ENCODE assay signal across 8 mouse cellular contexts in the genomic region with DNA sequence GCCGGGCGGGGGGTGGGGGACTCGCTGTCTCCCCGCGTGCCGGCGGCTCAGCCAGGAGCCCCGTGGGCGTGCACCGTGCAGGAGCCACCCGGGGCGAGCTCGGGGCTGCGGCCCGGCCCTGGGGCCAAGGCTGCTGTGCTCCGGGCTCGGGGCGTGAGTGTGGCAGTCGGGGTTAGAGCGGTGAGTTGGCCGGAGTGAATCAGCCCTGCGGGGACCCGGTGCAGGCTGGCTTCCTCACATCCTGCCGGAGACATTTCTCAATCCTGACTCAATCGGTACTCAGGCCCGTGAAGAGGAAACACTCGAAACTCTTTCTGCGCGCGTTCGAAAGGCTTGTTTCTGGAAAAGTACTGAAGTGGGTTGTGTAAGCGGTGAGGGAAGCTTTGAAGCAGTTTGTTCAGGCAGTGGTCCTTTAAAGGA. TPM values are rescaled to one million over a fixed set of nuclear protein-coding genes. Genes with fewer than 3 reads are reported as not detected.
A peak's percentile ranks its signal among the peaks of the same experiment; 100 is the strongest.
DNase-seq lines count a peak whose midpoint lies in the region; ATAC-seq and TF ChIP-seq lines count a peak whose summit lies in the region.

No protein-coding gene starts in this region.

- no peak; the same call in 1 of the 2 replicates for ATAC-seq in heart, embryonic 13.5 days (ENCODE audit: extremely low read depth, insufficient number of reproducible peaks, low FRiP score, low TSS enrichment)
- peak; percentile 63 for ATAC-seq in forebrain, postnatal 0 days
- ATAC-seq in limb, embryonic 15.5 days (ENCODE audit: insufficient number of reproducible peaks, low FRiP score, low TSS enrichment, low read depth) = peak; percentile 40; the same call in 1 of the 2 replicates
- peak; percentile 78 for ATAC-seq in midbrain, embryonic 16.5 days

- no peaks in the 10 kb centered on the region for H3K36me3 ChIP-seq in heart, embryonic 13.5 days
- no peaks in the 10 kb centered on the region for H3K36me3 ChIP-seq in forebrain, postnatal 0 days (ENCODE audit: insufficient read depth)
- no peaks in the 10 kb centered on the region for H3K36me3 ChIP-seq in limb, embryonic 15.5 days
- no peaks in the 10 kb centered on the region for H3K36me3 ChIP-seq in midbrain, embryonic 16.5 days (ENCODE audit: control insufficient read depth, insufficient read depth, low read length)

- H3K9ac ChIP-seq in heart, embryonic 13.5 days = peak overlapping the region; percentile 93
- H3K9ac ChIP-seq in forebrain, postnatal 0 days = peak overlapping the region; percentile 85
- H3K9ac ChIP-seq in limb, embryonic 15.5 days = peak overlapping the region; percentile 85
- H3K9ac ChIP-seq in midbrain, embryonic 16.5 days (ENCODE audit: low read depth, low read length) = peak overlapping the region; percentile 96

- peak overlapping the region; percentile 76 for H3K27ac ChIP-seq in heart, embryonic 13.5 days (replicated peaks)
- H3K27ac ChIP-seq in forebrain, postnatal 0 days (ENCODE audit: low read depth, low read length) = peak overlapping the region; percentile 93
- H3K27ac ChIP-seq in limb, embryonic 15.5 days = peak overlapping the region; percentile 69
- peak overlapping the region; percentile 93 for H3K27ac ChIP-seq in midbrain, embryonic 16.5 days (ENCODE audit: low read length)

- H3K27me3 ChIP-seq in heart, embryonic 13.5 days (replicated peaks) = no peaks in the 10 kb centered on the region
- H3K27me3 ChIP-seq in forebrain, postnatal 0 days (ENCODE audit: insufficient read depth, low read length) = no peaks in the 10 kb centered on the region
- H3K27me3 ChIP-seq in limb, embryonic 15.5 days = peaks cover 4% of the 10 kb centered on the region; the same call in 1 of the 2 replicates
- no peaks in the 10 kb centered on the region; the same call in 1 of the 2 replicates for H3K27me3 ChIP-seq in midbrain, embryonic 16.5 days (ENCODE audit: control insufficient read depth, insufficient read depth, low read depth, low read length)

- DNase-seq in heart, postnatal 25 days (ENCODE audit: low spot score) = no peak
- peak; percentile 87 for DNase-seq in adrenal gland, adult 2 months
- DNase-seq in forebrain, postnatal 0 days = peak; percentile 42
- no peak for DNase-seq in ovary, adult 18-20 months (ENCODE audit: low spot score)
- no peak for DNase-seq in layer of hippocampus, postnatal 25 days (ENCODE audit: extremely low spot score in 1 of 2, low spot score in 1 of 2)

- peak overlapping the region; percentile 90 for H3K4me2 ChIP-seq in heart, embryonic 13.5 days
- peak overlapping the region; percentile 80 for H3K4me2 ChIP-seq in forebrain, postnatal 0 days (ENCODE audit: low read depth)
- peak overlapping the region; percentile 92 for H3K4me2 ChIP-seq in limb, embryonic 15.5 days
- H3K4me2 ChIP-seq in midbrain, embryonic 16.5 days (ENCODE audit: low read length) = peak overlapping the region; percentile 57

- peak overlapping the region; percentile 96 for H3K4me3 ChIP-seq in heart, embryonic 13.5 days
- peak overlapping the region; percentile 98 for H3K4me3 ChIP-seq in forebrain, postnatal 0 days (ENCODE audit: low read depth, low read length)
- peak overlapping the region; percentile 100 for H3K4me3 ChIP-seq in limb, embryonic 15.5 days
- peak overlapping the region; percentile 96 for H3K4me3 ChIP-seq in midbrain, embryonic 16.5 days (ENCODE audit: low read depth, low read length)

- H3K4me1 ChIP-seq in heart, embryonic 13.5 days = peaks cover 54% of the 10 kb centered on the region
- peaks cover 18% of the 10 kb centered on the region for H3K4me1 ChIP-seq in forebrain, postnatal 0 days (ENCODE audit: insufficient read depth)
- peaks cover 26% of the 10 kb centered on the region for H3K4me1 ChIP-seq in limb, embryonic 15.5 days
- peaks cover 24% of the 10 kb centered on the region for H3K4me1 ChIP-seq in midbrain, embryonic 16.5 days (ENCODE audit: control insufficient read depth, insufficient read depth, low read length)

- no peak for TF ChIP-seq CTCF in forebrain, postnatal 0 days (IDR thresholded peaks at IDR 0.05; ENCODE audit: low read depth)

- no peaks in the 10 kb centered on the region for H3K9me3 ChIP-seq in heart, embryonic 13.5 days
- no peaks in the 10 kb centered on the region for H3K9me3 ChIP-seq in forebrain, postnatal 0 days (ENCODE audit: low read length)
- no peaks in the 10 kb centered on the region for H3K9me3 ChIP-seq in limb, embryonic 15.5 days
- H3K9me3 ChIP-seq in midbrain, embryonic 16.5 days (replicated peaks; ENCODE audit: control insufficient read depth, low read length, poor library complexity, severe bottlenecking) = no peaks in the 10 kb centered on the region

- WGBS in heart, embryonic 13.5 days = under 1% methylated on average over 32 of the region's 32 CpGs
- WGBS in forebrain, postnatal 0 days = 2% methylated on average over 32 of the region's 32 CpGs
- WGBS in limb, embryonic 15.5 days = under 1% methylated on average over 32 of the region's 32 CpGs
- WGBS in midbrain, embryonic 16.5 days = under 1% methylated on average over 27 of the region's 32 CpGs

- intact Hi-C loops in heart, postnatal 25 days (cut with DNase I) = no loop called here

RNA-seq across cellular contexts. Expression of gene Pgs1, which starts 0.9 kb away (rescaled TPM):
- 25.7 and 26.6 TPM in 2 replicates for polyA plus RNA-seq in heart, embryonic 13.5 days (2015; fragmentation: Nextera tagmentation; extraction: Ambion mirVana)
- total RNA-seq in heart, postnatal 25 days (2021) = 10 to 100 TPM; 18.1 to 18.2 TPM
- 10 to 100 TPM; 53.9 to 54.5 TPM for total RNA-seq in adrenal gland, adult 2 months (2021)
- 99.4 and 165 TPM in 2 replicates for polyA plus RNA-seq in adrenal gland, adult 2 months (2012; rRNA removed)
- total RNA-seq in forebrain, postnatal 0 days (2014; rRNA removed) = 55.7 and 63.0 TPM in 2 replicates
- 47.7 and 54.4 TPM in 2 replicates for polyA plus RNA-seq in forebrain, postnatal 0 days (2015; fragmentation: Nextera tagmentation; extraction: Ambion mirVana)
- 35.5 and 37.8 TPM in 2 replicates for polyA plus RNA-seq in limb, embryonic 15.5 days (2015; fragmentation: Nextera tagmentation; extraction: Ambion mirVana)
- polyA plus RNA-seq in midbrain, embryonic 16.5 days (2015; fragmentation: Nextera tagmentation; extraction: Ambion mirVana) = 61.2 and 62.1 TPM in 2 replicates
- 10 to 100 TPM; 74.2 to 75.9 TPM for total RNA-seq in layer of hippocampus, postnatal 25 days (2021)

RNA-seq across cellular contexts. Expression of gene Socs3, which starts 17.2 kb away (rescaled TPM):
- polyA plus RNA-seq in heart, embryonic 13.5 days (2015; fragmentation: Nextera tagmentation; extraction: Ambion mirVana) = 4.9 and 8.5 TPM in 2 replicates
- total RNA-seq in heart, postnatal 25 days (2021) = 1 to 10 TPM; 5.2 to 6.3 TPM
- total RNA-seq in adrenal gland, adult 2 months (2021) = 1 to 10 TPM; 3.2 to 6.9 TPM
- 14.1 and 14.8 TPM in 2 replicates for polyA plus RNA-seq in adrenal gland, adult 2 months (2012; rRNA removed)
- 7.8 and 11.0 TPM in 2 replicates for total RNA-seq in forebrain, postnatal 0 days (2014; rRNA removed)
- polyA plus RNA-seq in forebrain, postnatal 0 days (2015; fragmentation: Nextera tagmentation; extraction: Ambion mirVana) = 6.5 and 8.4 TPM in 2 replicates
- polyA plus RNA-seq in limb, embryonic 15.5 days (2015; fragmentation: Nextera tagmentation; extraction: Ambion mirVana) = 20.3 and 24.0 TPM in 2 replicates
- polyA plus RNA-seq in midbrain, embryonic 16.5 days (2015; fragmentation: Nextera tagmentation; extraction: Ambion mirVana) = 5.9 and 7.2 TPM in 2 replicates
- 1 to 10 TPM; 1.3 to 1.8 TPM for total RNA-seq in layer of hippocampus, postnatal 25 days (2021)

Comparison
In these comparisons a context has a peak if more than half of its experiments do, and no peak if none do; other contexts are left out.
1. DNase-seq: peak in adrenal gland, adult 2 months (single experiment) and forebrain, postnatal 0 days (single experiment); none in heart, postnatal 25 days (single experiment), ovary, adult 18-20 months (single experiment) and layer of hippocampus, postnatal 25 days (0 of 2).
2. Peak in every context shown above with its lines, with median percentiles within 50 percentile points of each other: H3K27ac ChIP-seq, H3K4me2 ChIP-seq, H3K4me3 ChIP-seq and H3K9ac ChIP-seq.